Mouse (Mus musculus) ovary, postnatal 14 days (tissue): ENCODE data around the gene Gck.
"Not testable (repeated sequence)": the region's sequence is repeated elsewhere in the genome, so short reads cannot be mapped to it uniquely, and the experiment has no call there.

Experiments
- DNase-seq: peaks from one replicate; pipeline ENCODE4 v3.0.0; 2022; ENCODE audit warnings: low spot score

Gck gene

DNA sequence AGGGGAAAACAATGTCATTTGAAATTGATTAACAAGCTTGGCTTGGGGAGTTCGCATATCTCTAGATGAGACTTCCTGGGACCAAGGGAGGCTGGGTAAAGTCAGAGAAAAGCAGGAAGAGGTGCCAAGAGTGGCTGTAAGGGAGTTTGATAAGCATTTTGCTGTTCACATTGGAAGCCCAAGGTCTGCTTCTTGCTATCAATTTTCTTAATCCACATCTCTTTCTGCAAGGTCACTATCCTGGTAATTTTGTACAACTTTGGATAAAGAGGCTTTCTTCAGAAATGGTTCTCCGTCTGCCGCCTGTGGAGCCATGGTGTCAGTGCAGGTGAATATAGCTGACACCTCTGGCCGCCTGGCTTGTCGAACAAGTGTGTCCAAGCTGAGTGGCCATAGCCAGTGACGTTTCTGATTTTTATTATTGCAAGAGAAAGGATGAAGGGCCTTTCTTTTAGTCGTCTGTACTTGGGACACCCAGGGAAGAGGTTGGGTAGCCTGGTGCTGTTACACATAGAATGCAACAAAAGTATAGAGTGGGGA is 5.2 kb upstream of the Gck start:
- DNase-seq = peak; percentile 48

DNA sequence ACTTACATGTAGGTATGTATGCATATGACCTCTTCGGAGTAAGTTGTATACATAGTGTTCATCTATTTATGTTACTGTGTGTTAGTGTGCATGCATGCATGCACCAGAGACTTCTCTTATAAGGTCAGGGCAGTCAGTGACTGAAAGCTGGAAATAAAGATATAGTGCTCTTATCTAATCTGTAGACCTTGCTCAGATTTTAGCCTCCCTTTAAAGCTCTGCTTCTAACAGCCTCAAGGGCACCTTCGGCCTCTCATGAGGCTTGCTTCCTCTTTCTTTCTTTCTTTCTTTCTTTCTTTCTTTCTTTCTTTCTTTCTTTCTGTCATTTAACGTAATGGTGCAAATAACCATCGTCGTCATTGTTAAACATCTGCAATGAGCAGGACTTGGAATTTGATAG is 4.6 kb upstream of the Gck start:
- no peak for DNase-seq

DNA sequence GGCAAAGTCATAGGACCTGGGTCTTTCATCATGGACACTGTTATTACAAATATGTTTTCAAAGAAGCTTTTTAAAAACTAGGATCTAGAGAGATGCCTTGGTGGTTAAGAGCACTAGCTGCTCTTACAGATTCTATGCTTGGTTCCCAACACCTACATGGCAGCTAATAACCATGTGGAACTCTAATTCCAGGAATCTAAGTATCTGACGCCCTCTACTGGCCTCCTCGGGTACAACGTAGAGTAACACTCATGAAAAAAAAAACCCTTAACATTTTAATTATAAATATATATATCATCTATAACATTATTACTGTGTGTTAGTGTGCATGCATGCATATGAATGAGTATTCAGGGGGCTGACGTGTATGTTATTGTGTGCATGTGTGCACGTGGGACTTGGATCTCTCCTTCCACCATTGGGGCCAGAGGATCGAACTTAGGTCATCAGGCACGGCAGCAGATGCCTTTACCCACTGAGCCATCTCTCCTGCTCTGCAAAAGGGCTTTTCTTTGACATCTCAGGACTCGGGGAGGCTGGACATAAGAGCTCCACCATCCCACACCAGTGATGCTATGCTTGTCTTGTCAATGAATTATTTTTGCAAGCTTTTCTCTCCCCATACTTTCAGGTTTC is 3.4 kb upstream of the Gck start:
- DNase-seq = peak; percentile 25

DNA sequence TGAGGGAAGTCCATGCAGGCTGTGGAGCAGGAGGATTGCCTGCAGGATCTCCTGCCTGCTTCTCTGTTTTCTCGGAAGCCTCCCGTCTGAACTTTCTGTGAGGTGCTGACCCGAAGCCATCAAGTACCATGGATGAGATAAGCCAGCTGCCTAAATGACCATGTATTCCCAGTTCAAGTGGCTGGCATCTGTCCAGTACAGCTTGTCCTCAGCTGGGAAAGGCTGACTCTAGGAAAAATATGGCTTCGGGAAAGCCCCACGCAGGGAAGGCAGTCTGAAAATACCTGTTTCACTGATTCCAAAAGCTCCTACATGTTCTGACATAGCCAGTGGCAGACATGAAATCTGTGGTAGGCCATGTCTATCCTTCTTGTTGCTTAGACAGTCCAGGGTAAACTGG is 2.6 kb upstream of the Gck start:
- DNase-seq = no peak

DNA sequence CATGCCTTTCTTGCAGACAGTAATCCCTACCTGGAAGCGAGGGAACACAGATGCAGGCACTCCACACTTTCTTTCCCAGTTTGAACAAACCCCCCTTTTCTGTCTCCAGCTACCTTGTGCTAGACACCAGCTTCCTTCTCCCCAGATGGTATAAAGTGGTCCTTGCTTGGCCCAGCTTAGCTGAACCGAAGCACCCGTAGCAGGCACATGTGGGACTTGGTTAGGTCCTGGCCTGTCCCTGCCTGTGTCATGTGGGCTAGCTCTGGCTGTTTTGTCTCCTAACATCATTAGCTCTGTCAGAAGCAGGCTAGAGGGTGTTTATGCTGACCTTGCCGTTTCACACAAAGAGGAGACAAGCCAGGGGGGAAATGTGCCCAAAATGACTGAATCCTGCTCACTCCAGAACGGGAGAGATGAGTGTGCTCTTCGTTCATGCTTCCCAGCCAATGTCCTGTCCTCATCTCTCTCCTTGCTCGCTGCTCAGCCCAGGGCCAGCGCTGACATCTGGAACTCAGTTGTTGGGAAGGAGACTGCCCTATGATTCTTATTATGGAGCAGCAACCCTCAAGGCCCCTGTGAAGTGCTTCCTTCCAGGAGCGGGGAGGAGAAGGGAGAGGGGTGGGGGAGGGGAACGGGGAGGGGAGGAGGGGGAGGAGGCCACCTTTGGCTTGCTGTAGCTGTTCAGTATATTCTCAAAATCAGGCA is 1.2 kb downstream of the Gck start:
- DNase-seq = no peak

DNA sequence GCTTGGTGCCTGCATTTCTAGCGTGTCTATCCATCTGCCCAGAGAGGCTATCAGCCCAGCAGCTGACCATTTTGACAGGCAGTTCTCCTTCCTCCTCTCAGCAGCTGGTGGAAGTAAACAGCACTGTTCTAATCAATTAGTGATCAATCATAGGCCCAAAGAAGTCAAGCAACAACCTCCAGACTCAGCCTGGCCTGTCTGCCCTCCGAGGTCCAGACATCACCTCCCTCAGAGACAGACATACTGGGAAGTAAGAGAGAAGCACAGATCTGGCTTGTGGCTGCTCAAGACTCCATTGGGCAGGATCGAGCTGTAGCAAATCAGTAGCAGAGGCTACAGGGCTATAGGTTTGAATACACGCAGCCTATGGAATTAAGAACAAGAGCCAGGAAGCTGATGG is 2.1 kb downstream of the Gck start:
- no peak for DNase-seq

DNA sequence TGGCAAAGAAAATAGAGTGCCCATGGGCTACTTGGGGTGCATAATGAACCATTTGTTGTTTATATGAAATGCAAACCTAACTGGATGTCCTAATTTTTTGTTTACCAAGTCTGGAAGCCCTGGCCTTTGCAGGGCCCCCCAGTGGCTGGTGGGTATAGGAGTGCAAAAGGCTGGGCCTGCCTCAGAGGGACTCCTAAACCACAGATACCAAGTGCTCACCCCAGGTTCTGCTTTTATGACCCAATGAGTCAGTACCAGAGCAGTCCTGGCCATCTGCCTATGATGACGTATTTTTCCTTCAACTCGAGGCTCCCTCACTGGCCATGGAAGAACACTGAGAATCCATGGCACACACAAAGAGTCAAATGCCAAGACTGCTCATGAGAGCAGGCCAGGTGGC is 4.8 kb downstream of the Gck start:
- no peak for DNase-seq

DNA sequence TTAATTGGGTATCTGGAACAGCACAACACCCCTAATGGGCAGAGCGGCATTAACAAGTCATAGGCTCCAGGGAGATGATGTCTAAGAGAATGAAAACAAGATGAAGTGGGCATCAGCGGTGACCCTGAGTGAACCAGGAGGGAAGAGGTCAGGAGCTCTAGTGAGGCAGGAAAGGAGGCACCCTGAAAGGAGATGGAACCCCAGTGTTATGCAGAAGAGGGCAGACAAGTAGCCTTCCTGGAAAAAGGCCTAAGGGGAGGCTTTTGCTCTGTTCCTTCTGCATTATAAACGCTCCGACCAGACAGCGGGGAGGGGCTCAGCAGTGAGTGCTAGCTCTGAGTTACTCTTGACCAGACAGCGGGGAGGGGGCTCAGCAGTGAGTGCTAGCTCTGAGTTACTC is 6.9 kb downstream of the Gck start:
- no peak for DNase-seq

DNA sequence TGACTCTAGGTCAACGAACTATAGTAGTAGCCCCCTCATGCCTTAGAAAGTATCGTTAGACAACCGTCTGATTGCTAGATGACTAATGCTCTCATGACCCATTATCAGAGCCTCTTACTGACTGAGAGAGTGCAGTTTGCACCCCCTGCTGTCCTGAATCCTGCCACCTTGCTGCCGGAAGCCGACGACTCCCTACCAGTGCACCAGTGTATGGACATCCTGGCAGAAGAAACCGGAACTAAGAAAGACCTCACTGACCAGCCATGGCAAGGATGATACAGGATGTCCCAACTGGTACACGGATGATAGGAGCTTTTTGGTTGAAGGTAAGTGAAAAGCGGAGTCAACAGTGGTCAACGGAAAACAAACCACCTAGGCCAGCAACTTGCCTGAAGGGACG is 15.3 kb downstream of the Gck start:
- DNase-seq = not testable (repeated sequence)

DNA sequence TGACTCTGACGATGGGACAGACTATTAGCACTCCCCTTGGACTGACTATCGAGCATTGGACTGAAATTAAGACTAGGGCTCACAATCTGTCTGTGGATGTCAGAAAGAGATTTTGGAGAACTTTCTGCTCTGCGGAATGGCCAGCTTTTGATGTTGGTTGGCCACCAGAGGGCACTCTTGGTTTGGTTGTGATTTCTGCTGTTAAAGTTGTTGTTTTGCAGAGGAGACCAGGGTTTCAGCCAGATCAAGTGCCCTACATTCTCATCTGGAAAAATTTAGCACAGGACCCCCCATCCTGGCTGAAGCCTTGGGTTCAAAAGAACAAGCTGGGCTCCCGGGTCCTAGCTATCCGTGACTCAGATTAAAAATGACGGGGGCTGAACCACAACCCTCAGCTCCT is 17.9 kb downstream of the Gck start:
- not testable (repeated sequence) for DNase-seq

DNA sequence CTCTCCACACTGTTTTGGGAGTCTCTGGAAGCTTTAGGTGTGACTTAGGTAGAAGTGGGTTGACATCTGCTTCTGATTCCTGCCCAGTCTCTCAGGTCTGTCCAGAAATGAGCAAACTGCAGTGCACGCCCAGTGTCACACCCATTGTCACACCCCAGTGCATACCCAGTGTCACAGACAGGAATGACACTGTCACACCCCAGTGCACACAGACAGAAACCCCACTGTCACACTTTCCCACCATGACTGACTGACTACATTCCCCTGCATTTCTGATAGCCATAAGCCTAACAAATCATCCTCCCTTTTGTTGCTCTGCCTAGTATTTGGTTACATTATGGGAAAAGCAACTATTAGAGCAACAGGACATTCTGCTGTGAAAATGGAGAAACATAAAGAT is 19.3 kb downstream of the Gck start:
- DNase-seq = no peak

DNA sequence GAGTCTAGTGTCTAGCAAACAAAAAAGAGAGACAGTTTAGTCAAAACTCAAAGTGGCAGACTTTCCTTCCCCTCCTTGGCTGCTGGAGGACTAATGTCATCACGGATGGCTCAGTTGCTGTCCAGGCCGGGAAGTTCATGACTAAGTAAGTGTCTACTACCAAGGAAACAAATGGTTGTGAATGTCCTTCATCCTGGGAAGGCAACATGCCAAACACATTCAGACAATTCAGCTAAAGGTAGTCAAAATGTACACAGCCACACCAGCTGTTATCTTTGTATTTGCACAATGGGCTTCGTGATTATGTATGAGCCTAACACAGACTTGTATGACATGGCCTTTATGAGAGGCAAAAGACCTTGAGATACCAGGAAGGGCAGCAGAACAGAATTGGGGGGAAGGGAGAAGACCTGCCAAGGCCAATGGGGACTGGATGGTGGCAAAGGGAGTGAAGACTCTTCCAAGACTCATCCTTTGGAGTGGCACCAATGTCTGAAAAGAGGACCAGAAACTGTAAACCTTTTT is 23.1 kb downstream of the Gck start:
- no peak for DNase-seq

DNA sequence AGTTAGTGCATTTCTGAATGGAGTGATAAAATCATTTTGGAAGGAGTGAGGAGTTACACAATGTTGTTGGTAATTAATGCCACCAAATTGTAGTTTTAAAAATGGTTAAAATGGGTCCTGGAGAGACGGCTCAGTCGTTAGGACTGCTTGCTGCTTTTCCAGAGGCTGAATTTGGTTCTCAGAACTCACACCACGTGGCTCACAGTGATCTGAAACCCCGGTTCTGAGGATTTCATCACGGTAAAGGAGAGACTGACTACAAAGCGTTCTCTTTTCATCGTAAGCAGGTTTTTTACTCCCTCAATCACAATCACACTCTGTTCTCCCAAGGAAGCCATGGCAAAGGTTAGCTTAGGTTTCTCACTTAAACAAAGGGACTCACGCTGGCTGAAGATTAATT is 25.2 kb downstream of the Gck start:
- no peak for DNase-seq

DNA sequence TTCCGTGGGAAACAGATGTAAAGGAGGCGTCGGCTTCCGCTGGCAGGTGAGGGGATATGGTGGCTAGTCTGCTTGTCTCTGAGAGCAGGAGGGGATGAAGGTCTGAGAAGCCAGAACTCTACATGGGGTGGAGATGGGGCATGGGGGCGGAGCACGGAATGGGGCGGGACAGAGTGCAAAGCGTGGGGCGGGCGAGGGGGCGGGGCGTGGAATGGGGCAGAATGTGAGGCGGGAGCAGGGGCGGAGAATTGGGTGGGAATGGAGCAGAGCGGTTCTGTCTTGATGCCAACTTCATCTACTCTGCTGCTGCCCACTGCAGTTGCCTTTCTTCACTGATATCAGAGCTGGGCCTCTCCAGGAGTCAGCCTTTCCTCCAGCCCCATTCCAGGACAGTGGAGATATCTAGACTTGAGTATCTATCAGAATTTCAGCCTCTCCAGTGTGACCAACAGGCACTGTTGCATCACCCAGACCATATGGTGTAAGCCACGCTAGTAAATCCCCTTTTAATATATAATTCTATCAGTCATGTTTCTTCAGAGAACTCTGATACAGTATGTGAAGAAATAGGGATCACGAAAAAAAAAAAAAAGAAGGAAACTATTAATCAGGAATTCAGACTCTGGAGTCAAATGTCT is 29.4 kb downstream of the Gck start:
- DNase-seq = no peak

DNA sequence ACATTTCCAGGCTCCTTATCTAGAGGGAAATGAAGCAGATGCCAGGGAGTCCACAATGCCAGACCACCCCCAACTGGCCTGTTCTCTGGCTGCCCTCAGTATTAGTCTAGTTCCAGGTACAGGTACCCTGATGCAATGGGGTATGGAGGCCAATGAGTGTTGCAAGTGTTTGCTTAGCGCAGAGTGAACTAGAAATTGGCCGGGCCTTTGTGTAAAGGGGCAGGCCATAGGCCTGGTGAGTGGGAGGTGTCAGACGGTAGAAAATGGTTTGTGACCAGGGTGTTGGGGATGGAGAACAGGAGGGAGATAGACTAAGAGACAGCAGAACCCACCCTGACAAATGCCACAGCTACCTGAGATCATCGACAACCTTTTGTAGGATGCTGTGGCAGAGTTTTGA is 30.3 kb downstream of the Gck start:
- no peak for DNase-seq

DNA sequence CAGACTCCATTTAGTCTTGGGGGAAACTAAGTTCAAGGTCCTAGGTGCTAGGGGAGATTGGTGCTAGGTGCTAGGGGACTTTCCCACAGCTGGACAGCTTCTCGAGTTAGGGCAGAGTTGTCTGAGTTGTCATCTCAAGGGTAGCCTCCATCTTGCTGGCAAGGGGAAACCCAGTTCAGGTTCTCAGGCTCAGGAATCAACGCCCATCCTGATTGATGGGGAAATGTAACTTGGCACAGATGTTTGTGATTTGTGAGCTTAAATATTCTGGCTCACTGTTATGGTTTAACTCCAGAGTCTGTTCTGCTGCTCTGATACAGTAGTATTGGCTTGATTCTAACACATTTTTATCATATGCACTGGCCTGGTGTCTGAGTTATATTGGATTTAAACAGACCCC is 31.8 kb downstream of the Gck start:
- DNase-seq = no peak

DNA sequence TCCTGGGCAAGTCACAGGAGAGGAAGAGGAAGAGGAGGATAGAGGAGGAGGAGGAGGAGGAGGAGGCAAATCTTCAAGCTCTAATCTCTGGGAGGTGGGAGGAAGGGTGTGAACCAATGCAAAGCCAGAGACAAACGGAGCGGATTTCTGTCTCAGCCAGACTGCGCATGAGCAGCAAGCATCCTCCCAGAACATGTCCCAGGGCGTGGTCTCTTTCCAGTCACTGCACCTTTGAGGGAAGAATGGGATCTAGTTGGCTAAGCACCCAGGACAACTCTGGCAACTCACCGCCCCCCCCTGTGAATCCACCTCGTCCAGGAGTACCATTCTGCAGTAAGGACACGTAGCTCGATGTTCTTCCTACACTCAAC is 33.7 kb downstream of the Gck start:
- no peak for DNase-seq

DNA sequence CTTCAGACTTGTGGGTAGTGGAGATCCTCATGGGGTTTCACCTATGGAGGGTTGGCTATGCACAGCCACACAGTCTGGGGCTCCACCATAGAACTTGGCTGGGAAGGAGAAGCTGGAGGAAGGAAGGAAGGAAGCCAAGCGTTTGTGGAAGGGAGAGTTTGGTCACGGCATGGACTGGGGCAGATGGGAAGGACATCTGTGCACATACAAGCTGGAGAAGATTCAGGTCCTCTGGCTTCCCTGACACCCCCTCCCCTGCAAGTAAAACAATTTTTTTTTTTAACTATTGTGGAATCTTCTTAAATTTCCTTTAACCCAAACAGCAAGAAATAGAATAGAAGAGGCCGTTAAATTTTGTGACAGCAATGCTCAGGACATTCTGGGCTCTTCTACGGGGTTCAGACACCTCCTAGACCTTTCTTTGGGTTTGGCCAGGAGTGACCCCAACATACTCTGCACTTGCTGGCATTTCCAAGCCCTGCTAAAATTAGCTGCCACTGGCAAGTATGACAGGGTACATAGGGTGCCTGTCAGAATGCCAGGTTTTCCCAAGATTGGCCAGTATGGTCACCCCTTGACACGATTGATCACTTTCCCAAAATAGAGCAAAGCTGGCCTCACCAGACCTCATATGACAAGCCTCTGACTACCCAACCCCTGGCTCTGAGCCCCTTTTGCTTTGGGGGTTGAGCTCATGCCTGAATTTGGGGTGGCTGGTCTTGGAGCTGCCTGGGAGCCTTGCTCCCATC is 34.3 kb downstream of the Gck start:
- DNase-seq = no peak

DNA sequence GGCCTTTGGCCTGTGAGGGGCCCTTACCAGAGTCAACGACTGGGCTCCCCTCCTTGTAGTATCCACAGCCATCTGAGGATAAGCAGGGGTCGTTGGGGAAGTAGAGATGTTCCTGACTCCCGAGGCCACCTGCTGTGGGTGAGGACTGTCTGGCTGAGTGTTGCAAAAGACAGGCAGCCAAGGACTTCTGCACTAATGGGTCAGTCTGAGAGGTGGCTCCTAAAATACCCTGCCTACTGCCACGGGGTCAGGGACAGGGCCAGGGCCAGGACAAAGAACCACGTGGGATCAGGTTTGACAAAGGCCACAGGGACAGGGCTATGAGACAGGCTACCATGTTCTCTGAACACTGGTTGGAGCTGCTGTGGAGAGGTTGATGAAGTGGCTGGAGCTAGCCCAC is 34.9 kb downstream of the Gck start:
- DNase-seq = no peak

DNA sequence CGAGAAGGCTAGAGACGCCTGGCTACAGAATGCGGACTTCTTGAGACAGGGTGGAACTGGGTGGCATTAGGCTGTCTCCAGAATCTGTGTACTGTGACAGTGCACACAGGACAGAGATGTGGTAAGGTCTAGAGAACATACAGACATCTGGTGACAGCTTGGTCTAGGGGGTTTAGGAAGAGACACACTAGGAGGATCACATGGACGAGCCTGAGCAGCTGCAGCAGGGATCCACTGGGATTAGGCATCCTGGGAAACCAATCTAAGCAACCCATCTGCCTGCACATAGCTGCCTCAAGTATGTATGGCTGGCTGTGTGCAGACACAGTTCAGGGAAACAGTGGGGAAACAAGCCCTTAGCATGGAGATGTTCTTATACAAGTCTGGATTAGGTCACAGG is 35.9 kb downstream of the Gck start:
- DNase-seq = no peak

DNA sequence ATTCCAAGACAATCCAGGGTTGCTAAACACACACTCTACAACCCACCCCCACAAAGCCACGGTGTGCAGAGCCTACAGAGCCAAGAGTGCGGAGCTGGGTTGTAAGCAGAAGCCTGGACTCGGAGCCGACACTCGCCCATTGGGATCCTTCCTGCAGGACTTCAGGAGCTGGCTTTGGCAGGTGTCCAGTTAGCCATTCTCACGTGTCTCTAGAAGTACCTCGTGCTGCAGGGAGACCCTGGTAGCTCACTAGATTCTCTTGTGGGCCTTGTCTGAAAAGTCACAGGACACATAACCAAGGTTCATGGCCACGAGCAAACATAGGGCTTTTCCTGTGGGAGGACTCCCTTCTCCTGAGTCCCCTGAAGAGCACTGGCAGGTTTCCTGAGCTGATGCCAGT is 36.6 kb downstream of the Gck start:
- no peak for DNase-seq

DNA sequence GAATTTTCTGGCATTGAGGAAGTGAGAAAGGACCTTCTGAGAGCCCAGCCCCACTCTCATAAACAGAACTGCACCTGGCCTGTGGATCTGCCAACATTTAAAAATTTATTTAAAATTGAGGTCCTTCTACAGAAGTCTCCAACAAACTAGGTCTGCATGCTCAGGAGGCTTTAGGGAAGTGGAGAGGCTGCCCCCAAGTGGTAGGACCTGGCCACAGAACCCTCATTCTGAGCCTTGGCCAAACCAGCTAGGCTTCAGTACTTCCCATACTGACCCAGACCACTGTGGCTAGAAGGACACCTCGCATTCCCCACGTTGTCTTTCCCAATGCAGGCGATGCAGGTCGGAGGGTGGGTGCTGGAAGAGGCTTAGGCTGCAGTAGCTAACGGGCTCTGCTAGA is 37.2 kb downstream of the Gck start:
- peak; percentile 58 for DNase-seq

DNA sequence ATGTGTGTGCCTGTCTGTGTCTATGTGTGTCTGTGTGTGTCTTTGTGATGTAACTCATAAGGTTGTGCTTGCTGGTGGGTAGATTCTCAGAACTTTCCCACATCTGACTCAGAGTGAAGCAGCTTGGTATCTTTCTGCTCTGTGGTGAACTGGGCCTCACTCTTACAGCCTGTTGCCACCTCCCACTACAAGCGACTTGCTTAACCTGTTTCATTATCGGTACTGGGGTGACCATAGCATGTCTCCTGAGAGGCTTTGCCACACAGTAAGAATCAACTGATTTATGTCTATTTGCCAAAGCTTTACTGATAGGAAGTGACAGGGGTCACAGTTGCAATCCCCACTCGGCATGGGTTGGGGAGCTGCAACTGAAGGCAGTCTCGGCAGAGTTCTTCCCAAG is 41.2 kb downstream of the Gck start:
- DNase-seq = no peak
